Mouse (Mus musculus) thymus, adult 18-20 months (tissue): ENCODE results near the gene Endov.
A peak's percentile ranks its signal among the peaks of the same experiment; 100 is the strongest.

Source experiments
- DNase-seq, 2 experiments: peaks; one replicate each; pipeline ENCODE4 v3.0.0; 2022; ENCODE audit warnings: mixed read lengths in 2 of 2

Gene Endov

DNA sequence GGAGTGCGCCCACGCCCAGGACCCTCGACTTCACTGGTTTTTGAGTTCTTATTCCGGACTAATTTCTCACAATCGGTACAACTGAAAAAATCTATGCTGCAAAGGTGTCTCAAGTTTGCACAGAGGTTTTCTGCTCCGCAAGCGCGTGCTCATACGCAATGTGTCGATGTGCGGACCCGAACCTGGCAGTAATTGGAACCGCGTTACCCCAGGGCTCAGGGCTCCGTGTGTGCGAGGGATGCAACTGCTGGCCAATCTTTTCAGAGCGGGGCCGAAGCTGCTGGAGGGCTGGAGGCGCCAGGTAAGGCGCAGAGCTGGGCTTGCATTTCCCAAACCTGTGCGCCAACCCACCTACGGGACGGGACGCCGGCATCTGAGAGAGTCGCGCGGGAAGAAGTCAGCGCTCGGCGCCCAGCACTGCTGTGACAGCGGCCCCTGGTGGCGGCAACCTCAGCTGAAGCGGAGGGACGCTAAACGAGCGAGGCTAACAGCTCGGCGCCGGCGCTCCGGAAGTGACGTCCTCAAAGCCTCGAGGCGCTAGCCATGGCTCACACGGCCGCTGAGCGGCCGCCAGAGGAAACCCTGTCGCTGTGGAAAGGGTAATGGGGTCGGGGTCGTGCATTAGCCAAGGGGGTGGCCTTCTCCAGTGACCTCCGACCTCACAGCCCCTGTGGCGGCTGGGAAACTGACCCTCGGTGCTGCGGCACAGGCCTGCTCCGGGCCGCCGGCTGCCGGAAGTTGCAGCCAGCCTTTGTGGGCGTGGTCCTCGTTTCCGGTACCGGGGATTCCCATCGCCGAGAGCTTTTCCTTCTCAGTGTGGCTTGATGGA lies at the start of gene Endov:
Endov (plus strand) TSS at position 487 of the 829 bp plus-strand sequence.
- peak; percentile 92 for DNase-seq

DNA sequence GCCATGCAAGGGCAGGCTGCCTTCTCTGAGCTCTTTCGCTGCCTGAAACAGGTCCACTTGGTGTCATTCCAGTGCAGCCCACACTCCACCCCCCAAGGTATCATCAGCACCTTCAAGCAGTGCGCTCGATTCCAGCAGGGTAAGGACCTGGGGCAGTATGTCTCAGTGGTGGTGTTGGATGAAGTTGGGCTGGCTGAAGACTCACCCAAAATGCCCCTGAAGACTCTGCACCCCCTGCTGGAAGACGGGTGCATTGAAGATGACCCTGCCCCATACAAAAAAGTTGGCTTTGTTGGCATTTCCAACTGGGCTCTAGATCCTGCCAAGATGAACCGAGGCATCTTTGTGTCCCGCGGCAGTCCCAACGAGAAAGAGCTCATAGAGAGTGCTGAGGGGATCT lies 48.9 kb upstream of the Endov start:
- DNase-seq, result no peak

DNA sequence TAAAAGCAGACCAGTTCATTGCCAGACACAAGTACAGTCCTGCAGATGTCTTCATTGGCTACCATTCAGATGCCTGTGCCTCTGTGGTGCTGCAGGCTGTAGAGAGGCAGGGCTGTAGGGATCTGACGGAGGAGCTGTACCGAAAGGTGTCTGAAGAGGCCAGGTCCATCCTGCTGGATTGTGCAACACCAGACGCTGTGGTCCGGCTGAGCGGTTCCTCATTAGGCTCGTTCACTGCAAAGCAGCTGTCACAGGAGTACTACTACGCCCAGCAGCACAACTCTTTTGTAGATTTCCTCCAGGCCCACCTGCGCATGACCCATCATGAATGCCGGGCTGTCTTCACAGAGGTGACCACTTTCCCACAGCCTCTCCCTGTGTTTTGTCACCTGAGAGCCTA lies 47.7 kb upstream of the Endov start:
- DNase-seq, result no peak

- no peak for DNase-seq
Measured at GRCm38 (mm10) chr11:119456097-119456496, 35.0 kb upstream of the Endov start.

GRCm38 (mm10) chr11:119477876-119478275 lies 13.3 kb upstream of the Endov start:
- DNase-seq, result no peak

DNA sequence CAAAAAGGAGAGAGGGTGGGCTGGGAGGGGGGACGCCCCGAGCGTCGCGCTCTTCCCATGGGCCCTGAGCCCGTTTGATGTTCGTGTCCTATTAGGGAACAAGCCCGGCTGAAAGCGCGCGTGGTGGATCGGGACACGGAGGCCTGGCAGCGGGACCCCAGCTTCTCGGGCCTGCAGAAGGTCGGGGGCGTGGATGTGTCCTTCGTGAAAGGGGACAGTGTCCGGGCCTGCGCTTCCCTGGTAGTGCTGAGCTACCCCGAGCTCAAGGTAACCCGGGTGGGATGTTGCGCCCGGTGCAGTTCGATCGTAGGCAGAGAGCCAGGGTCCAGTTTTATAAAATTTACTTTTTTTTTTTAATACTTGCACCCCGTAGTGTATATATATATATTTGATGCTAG lies 542 bp downstream of the Endov start:
- no peak for DNase-seq

- no peak for DNase-seq
Measured at GRCm38 (mm10) chr11:119492830-119493229, 1.7 kb downstream of the Endov start.

DNA sequence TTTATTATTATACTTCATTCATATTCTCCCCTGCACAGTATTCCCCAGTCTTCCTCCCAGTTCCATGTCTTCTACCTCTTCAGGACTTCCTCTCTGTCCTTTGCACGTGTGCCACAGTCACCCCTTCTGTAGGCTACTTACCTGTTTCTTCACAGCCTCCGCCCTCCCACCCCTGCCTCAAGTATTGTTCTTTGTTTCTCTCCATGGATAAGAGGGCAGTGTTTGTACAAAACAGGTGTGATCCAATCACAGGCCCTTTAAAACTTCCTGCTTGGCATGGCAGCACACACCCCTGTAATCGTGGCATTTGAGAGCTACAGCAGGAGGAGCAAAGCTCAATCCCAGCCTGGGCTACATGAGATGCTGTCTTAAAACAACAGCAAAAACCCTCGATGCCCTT lies 2.4 kb downstream of the Endov start:
- DNase-seq, result no peak

DNA sequence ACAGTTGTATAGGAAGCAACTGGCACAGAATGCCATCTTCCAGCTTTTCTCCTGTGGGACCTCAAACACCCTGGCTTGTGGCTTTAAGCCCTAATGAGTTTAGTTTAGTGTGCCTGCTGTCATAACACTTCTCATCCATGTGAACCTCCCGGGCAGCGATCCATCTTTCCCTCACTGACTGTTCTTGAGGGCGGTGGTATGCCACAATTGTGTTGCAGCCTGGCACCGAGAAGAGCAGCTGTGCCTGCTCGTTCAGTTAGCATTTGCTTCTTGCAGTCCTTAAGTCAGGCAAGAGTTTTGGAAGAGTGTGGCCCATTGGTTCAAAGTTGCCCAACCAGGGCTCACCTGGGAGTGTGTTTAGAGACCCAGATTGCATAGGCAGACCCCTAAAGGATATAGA lies 5.0 kb downstream of the Endov start:
- no peak for DNase-seq

DNA sequence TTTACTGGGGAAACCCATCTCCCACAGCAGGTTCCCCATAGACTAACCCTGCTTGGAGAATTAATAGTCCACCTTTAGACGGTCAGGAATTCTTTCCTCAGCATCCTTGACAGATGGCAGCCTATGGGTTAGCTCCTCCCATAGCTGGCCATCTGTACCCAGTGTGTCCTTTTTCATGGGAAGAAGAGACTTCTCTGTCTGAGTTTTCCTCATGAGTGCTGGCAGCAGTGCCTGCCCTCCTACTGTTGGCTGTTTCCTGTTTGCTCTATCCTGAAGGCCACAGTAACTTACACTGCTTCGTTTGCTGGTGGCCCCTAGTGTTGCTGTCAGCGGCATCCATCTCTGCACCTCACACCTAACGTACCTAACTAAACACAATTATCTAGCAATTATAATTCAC lies 6.3 kb downstream of the Endov start:
- no peak for DNase-seq

DNA sequence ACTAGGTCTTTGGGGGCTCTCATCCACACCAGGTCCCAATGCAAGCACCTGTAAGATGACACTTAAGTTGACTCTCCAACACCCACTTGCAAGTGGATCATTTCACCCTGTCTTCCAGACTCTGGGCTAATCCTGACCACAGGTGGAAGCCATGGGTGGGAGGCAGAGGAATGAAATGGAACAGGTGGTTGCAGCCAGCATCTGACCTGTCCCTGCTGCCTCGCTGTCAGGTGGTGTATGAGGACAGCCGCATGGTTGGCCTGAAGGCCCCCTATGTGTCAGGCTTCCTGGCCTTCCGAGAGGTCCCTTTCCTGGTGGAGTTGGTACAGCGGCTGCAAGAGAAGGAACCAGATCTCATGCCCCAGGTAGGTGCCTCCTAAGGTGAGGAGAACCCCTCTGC lies 8.2 kb downstream of the Endov start:
- DNase-seq, result no peak

DNA sequence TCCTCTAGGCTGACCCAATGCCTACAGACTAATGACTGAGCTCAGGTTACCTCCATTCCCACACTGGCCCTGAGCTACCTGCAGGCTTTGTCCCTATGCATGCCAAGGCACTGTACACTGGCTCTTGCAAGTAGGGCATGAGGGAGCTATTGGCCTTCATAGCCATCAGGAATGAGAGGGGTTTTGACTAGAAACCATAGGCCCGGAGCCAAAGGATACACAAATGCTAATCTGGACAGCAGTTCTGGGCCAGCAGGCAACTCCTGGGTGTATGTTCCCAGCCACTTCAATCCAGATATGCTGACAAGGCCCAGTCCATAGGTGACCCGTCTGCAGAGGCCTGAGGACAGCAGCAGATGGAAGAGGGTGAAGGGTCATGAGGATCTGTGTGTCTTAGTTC lies 8.9 kb downstream of the Endov start:
- no peak for DNase-seq

DNA sequence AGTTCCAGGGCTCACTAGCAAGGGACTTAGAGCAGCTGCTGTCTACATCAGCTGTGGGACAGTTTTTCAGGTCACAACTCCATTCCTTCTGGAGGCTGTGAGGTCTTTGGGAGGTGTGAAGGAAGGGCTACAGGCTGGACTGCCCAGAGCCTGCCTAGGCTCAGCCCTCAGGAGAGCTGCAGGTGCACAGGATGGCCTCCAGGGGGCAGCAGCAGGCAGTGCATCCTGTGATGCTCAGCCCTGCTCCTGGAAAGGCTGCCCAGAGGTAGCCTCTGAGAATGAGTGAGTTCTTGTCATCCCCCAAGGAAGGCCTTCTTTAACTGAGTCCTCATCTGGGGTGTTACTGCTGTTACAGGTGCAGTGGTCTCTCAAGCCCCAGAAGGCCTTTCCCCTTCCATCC lies 12.5 kb downstream of the Endov start:
- DNase-seq, result peak; percentile 23 to 30

GRCm38 (mm10) chr11:119506386-119506785 lies 15.2 kb downstream of the Endov start:
- DNase-seq, result no peak

GRCm38 (mm10) chr11:119507772-119508171 lies 16.6 kb downstream of the Endov start:
- no peak for DNase-seq

GRCm38 (mm10) chr11:119509165-119509776 lies 18.1 kb downstream of the Endov start:
- DNase-seq, result no peak

GRCm38 (mm10) chr11:119513038-119513659 lies 22.0 kb downstream of the Endov start:
- DNase-seq, result no peak

DNA sequence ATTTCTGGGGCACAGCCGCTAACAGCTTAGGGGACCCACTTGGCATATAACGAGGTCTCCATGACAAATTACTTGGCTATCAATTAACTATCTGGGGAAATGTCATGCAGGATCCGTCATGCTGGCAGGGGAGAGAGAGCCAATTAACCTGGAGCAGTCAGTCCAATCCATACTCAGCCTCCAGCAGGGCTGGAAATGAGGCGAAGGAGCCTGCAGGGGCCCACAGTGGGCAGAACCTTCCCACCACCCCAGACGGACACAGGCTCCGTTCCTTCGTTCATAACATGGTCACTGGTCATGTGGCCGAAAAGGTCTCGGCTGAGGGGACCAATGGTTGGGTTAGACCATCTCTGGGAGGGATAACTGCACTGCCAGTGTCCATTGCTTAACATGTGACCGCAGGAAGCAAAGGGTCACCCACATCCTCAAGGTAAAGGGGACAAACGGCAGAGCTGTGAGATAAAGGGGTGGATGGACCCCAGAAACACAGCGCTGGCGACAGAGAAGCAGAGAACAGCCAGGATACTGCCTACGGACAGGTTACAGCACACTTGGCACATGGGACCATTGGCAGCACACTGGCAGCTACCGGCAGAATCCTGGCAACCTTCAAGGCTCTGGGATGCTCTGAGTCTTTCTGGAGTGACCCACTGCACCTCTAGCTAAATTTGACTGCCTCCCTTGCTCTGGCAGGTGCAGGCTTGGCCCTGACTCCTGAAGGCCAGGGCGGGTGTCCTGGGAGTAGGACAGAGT lies 23.1 kb downstream of the Endov start:
- no peak for DNase-seq

- no peak for DNase-seq
Measured at GRCm38 (mm10) chr11:119514967-119515636, 24.0 kb downstream of the Endov start.

GRCm38 (mm10) chr11:119515823-119516676 lies 24.9 kb downstream of the Endov start:
- DNase-seq, result no peak

DNA sequence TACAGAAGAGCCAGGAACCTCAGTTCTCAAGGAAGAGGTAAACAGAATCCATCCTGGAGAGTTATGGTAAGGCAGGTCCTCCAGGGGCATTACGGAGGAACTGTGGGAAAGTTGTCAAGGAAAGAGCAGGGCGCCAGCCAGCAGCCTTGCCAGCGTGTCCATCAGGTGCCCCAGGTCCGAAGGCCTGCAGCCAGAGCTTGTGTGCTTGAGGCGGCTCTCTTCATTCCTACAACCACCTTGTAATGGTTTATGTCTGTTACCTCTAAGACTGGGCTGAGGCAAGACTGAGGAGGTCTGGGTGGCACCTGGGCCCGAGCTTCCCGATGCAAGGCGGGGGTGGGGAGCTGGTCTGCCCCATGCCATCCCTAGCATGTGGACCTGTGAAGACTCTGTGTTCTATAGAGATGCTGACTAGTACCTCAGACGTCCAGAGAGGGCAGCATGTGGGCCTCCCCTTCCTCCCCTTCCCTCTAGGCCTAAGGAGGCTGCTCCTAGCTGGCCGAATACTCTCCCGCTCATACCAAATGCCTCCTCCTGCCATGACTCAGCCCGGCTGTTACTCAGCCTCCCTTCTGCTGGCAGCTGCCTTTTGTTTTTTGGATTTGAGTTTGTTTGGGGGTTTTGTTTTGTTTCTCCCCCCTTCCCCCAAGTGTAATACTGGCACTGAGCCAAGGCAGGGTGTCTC lies 25.7 kb downstream of the Endov start:
- no peak for DNase-seq
